Mouse (Mus musculus): Measurements from ENCODE around the gene Epn3. TPM values are rescaled to one million over a fixed set of nuclear protein-coding genes. Genes with fewer than 3 reads are reported as not detected.

Epn3 gene
- total and polyA plus RNA-seq, 2 experiments from 2014 or later: 1.4 to 5.0 TPM

DNA sequence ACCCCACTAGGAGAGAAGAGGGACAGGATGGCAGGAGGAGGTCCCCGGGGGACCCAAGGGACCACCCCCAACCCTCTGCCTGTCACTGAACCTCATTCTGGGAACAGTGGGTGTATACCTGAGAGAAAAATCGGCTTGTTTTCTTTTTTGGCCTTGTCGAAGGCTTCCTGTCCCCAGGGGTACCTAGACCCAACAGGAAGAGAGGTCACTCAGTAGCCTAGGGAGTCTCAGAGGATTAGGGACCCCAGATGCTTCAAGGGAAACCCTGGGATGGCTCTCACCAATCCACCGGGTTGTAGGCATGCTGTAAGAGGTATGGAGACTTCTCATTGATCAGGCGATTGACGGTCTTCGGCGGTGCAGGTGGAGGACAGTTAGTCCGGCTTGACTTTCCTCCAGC is 15.1 kb downstream of the Epn3 start:
- H3K4me1 ChIP-seq (ENCODE audit: insufficient read depth, low read length): no peaks in the 10 kb centered on the region
- H3K27me3 ChIP-seq (ENCODE audit: insufficient read depth, low read length): peaks cover 4% of the 10 kb centered on the region; the same call in 1 of the 2 replicates
- no peaks in the 10 kb centered on the region for H3K36me3 ChIP-seq (ENCODE audit: insufficient read depth, low read length)
- WGBS: 92% methylated on average over 9 of the region's 9 CpGs
- H3K27ac ChIP-seq (ENCODE audit: low read depth, low read length): no peak overlapping the region
- ATAC-seq (ENCODE audit: low FRiP score): no peak
- no peak for DNase-seq (ENCODE audit: low spot score)
- H3K4me3 ChIP-seq (ENCODE audit: low read depth, low read length): no peak overlapping the region
- no peaks in the 10 kb centered on the region for H3K9me3 ChIP-seq (ENCODE audit: low read length)
- H3K9ac ChIP-seq (replicated peaks; ENCODE audit: low read length, poor library complexity, severe bottlenecking): no peak overlapping the region
- H3K4me2 ChIP-seq (ENCODE audit: low read depth, low read length, poor library complexity, severe bottlenecking): no peak overlapping the region
- no peak for TF ChIP-seq CTCF (IDR thresholded peaks at IDR 0.05)

DNA sequence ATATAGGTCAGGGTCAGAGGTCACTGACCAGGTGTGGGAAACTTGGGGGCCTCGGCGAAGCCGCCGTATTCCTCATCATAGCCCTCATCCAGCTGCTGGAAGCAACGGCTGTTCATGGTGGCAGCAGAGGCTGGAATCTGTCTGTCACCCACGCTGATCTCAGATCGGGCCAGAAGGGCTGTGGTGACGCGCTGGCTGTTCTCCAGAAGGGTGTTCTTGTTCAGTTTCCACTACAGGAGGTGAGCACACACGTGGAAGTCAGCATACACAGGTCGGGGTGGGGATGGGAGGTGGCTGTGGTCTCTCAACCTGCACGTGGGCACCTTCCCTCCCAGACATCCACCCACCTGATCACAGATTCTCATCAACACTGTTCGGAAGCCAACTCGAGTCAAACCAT is 15.9 kb downstream of the Epn3 start:
- H3K36me3 ChIP-seq (ENCODE audit: insufficient read depth, low read length): no peaks in the 10 kb centered on the region
- H3K4me1 ChIP-seq (ENCODE audit: insufficient read depth, low read length): no peaks in the 10 kb centered on the region
- 84% methylated on average over 14 of the region's 14 CpGs for WGBS
- no peaks in the 10 kb centered on the region for H3K9me3 ChIP-seq (ENCODE audit: low read length)
- no peak overlapping the region for H3K9ac ChIP-seq (replicated peaks; ENCODE audit: low read length, poor library complexity, severe bottlenecking)
- H3K4me3 ChIP-seq (ENCODE audit: low read depth, low read length): no peak overlapping the region
- DNase-seq (ENCODE audit: low spot score): no peak
- peaks cover 4% of the 10 kb centered on the region; the same call in 1 of the 2 replicates for H3K27me3 ChIP-seq (ENCODE audit: insufficient read depth, low read length)
- no peak overlapping the region for H3K27ac ChIP-seq (ENCODE audit: low read depth, low read length)
- no peak for TF ChIP-seq CTCF (IDR thresholded peaks at IDR 0.05)
- ATAC-seq (ENCODE audit: low FRiP score): no peak
- H3K4me2 ChIP-seq (ENCODE audit: low read depth, low read length, poor library complexity, severe bottlenecking): no peak overlapping the region

DNA sequence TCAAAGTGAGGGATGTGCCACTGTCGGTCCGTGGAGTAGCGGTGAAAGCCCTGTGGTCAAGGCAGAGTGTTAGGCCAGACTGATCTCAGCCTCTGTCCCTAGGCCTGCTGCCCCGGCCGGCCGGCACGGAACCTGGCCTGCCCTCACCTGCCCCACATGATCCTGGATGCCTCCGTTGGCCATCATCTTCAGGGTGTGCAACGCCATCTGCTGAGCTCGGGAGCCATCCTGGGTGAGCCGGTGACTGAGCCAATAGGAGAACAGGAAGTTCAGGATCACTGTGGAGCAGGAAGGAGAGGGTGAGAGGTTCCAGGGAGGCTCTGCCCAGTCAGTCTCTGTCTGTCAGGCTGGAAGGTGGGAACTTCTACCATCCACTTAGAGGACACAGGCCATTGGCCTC is 16.3 kb downstream of the Epn3 start:
- ATAC-seq (ENCODE audit: low FRiP score): no peak
- WGBS: 80% methylated on average over 11 of the region's 11 CpGs
- TF ChIP-seq CTCF (IDR thresholded peaks at IDR 0.05): no peak; the same call in 1 of the 2 replicates

DNA sequence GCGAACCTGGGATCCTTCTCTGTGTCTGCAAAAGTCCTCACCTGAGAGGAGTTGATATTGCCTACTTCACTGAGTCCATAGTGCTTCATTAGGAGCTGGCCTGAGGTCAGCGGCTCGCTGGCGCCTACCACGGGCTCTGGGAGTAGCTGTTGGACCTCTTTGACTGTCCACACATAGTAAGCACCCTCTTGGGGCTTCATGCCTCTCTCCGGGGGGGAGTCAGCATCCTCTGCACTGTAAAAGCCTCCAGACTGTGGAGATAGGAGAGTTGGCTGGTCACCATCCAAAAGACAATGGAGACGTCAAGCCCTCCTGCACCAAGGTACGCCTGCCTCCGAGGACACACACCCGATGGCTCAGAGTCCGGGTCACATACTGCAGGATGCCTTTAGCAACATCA is 17.0 kb downstream of the Epn3 start:
- H3K4me2 ChIP-seq (ENCODE audit: low read depth, low read length, poor library complexity, severe bottlenecking): no peak overlapping the region
- no peak for DNase-seq (ENCODE audit: low spot score)
- no peaks in the 10 kb centered on the region for H3K36me3 ChIP-seq (ENCODE audit: insufficient read depth, low read length)
- no peaks in the 10 kb centered on the region for H3K9me3 ChIP-seq (ENCODE audit: low read length)
- H3K9ac ChIP-seq (replicated peaks; ENCODE audit: low read length, poor library complexity, severe bottlenecking): no peak overlapping the region
- peaks cover 4% of the 10 kb centered on the region; the same call in 1 of the 2 replicates for H3K27me3 ChIP-seq (ENCODE audit: insufficient read depth, low read length)
- ATAC-seq (ENCODE audit: low FRiP score): no peak
- TF ChIP-seq CTCF (IDR thresholded peaks at IDR 0.05): no peak
- H3K27ac ChIP-seq (ENCODE audit: low read depth, low read length): no peak overlapping the region
- whole genome bisulfite sequencing: 94% methylated on average over 11 of the region's 11 CpGs
- H3K4me3 ChIP-seq (ENCODE audit: low read depth, low read length): no peak overlapping the region
- no peaks in the 10 kb centered on the region for H3K4me1 ChIP-seq (ENCODE audit: insufficient read depth, low read length)

More for the DNA sequence above, 16.3 kb downstream of the Epn3 start:
- no peaks in the 10 kb centered on the region for H3K4me1 ChIP-seq (ENCODE audit: insufficient read depth, low read length)
- peaks cover 4% of the 10 kb centered on the region; the same call in 1 of the 2 replicates for H3K27me3 ChIP-seq (ENCODE audit: insufficient read depth, low read length)
- no peaks in the 10 kb centered on the region for H3K36me3 ChIP-seq (ENCODE audit: insufficient read depth, low read length)
- no peak overlapping the region for H3K27ac ChIP-seq (ENCODE audit: low read depth, low read length)
- H3K9me3 ChIP-seq (ENCODE audit: low read length): no peaks in the 10 kb centered on the region
- DNase-seq (ENCODE audit: low spot score): no peak
- H3K4me2 ChIP-seq (ENCODE audit: low read depth, low read length, poor library complexity, severe bottlenecking): no peak overlapping the region
- no peak overlapping the region for H3K9ac ChIP-seq (replicated peaks; ENCODE audit: low read length, poor library complexity, severe bottlenecking)
- no peak overlapping the region for H3K4me3 ChIP-seq (ENCODE audit: low read depth, low read length)

DNA sequence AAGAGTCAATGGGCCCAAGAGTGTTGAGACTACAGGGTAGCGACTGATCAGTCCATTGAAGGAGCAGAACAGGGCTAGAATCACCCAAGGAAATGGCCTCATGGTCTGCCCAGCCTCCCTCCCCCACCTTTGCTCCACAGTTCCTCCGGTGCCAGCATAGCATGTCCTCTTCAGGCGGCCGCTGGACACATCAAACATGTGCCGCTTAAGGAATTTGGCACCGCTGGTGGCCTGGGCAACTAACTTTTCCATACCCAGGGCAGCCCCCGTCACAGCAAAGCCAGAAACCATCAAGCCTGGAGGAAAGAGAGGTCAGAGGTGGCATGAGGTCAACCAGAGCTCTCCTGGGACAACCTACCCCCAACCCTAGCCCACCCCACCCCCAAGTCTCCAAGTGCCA is 17.8 kb downstream of the Epn3 start:
- Histone ChIP-seq H3K9ac (replicated peaks; ENCODE audit: low read length, poor library complexity, severe bottlenecking) (no peak overlapping the region), H3K4me3 (ENCODE audit: low read depth, low read length) (no peak overlapping the region), H3K36me3 (ENCODE audit: insufficient read depth, low read length) (no peaks in the 10 kb centered on the region), H3K4me2 (ENCODE audit: low read depth, low read length, poor library complexity, severe bottlenecking) (no peak overlapping the region), H3K4me1 (ENCODE audit: insufficient read depth, low read length) (no peaks in the 10 kb centered on the region), H3K9me3 (ENCODE audit: low read length) (no peaks in the 10 kb centered on the region), H3K27ac (ENCODE audit: low read depth, low read length) (no peak overlapping the region), H3K27me3 (ENCODE audit: insufficient read depth, low read length) (peaks cover 4% of the 10 kb centered on the region; the same call in 1 of the 2 replicates)
- TF ChIP-seq CTCF (IDR thresholded peaks at IDR 0.05): no peak
- DNase-seq (ENCODE audit: low spot score): no peak
- WGBS: 94% methylated on average over 7 of the region's 7 CpGs
- ATAC-seq (ENCODE audit: low FRiP score): no peak

DNA sequence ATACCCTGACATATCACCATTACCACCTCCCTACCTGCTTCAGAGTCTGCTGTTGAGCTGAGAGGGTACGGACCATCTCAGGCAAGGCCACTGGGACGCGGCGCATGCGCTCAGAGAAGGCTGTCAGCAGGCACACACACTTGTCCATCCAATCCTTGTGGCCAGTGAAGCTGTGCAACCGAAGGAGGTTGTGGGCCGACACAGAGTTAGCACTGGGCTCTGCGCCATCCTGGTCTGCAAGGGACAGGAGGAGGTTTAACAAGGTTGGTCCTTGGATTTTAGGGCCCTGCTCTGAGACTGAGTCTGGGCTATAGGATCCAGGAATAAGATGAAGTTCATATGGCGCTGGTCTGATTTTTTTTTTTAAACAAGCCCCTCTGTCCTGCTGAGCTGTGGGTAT is 19.4 kb downstream of the Epn3 start:
- H3K27ac ChIP-seq (ENCODE audit: low read depth, low read length): no peak overlapping the region
- peaks cover 5% of the 10 kb centered on the region; the same call in 1 of the 2 replicates for H3K27me3 ChIP-seq (ENCODE audit: insufficient read depth, low read length)
- H3K4me2 ChIP-seq (ENCODE audit: low read depth, low read length, poor library complexity, severe bottlenecking): no peak overlapping the region
- H3K9ac ChIP-seq (replicated peaks; ENCODE audit: low read length, poor library complexity, severe bottlenecking): no peak overlapping the region
- TF ChIP-seq CTCF (IDR thresholded peaks at IDR 0.05): no peak
- ATAC-seq (ENCODE audit: low FRiP score) (no peak), DNase-seq (ENCODE audit: low spot score) (no peak)
- H3K4me3 ChIP-seq (ENCODE audit: low read depth, low read length): no peak overlapping the region
- no peaks in the 10 kb centered on the region for H3K9me3 ChIP-seq (ENCODE audit: low read length)
- 69% methylated on average over 9 of the region's 9 CpGs for WGBS
- no peaks in the 10 kb centered on the region for H3K4me1 ChIP-seq (ENCODE audit: insufficient read depth, low read length)
- H3K36me3 ChIP-seq (ENCODE audit: insufficient read depth, low read length): no peaks in the 10 kb centered on the region
